21 mouse cellular contexts compared by ENCODE assay signal in the genomic region with DNA sequence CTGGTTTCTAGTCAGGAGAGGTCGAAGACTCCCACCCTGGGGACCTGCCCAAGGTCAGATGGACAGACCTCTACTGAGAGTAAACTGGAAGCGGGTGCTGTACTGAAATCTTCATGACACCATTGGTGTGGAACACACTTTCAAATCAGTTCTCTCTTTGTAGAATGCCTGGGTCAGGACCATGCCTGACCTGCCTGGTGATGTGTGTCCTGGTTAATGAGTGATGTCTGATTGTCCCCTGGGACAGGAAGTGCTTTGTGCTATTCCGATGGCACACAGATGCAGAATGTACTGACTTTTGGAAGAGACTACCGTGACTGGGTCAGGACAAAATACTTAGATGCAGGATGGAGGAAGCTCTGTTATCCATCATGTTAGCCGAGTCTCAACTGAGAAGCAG. TPM values are rescaled to one million over a fixed set of nuclear protein-coding genes. Genes with fewer than 3 reads are reported as not detected.
A peak's percentile ranks its signal among the peaks of the same experiment; 100 is the strongest.
DNase-seq lines count a peak whose midpoint lies in the region; ATAC-seq and TF ChIP-seq lines count a peak whose summit lies in the region.
"Had no signal": no experiment of that assay in that cellular context is flagged by ENCODE, and none has a peak within 500 bp of the region (broad histone marks: within the 10 kb centered on the region; RNA-seq: fewer than 3 reads in every experiment).

No protein-coding gene starts in this region.

- H3K4me1 ChIP-seq in kidney, adult 2 months (ENCODE audit: control insufficient read depth, insufficient read depth, low read length) = peaks cover 12% of the 10 kb centered on the region
- H3K4me1 ChIP-seq in kidney, embryonic 14.5 days (ENCODE audit: control insufficient read depth, insufficient read depth, low read length) = peaks cover 17% of the 10 kb centered on the region; the same call in 1 of the 2 replicates
- H3K4me1 ChIP-seq in forebrain, embryonic 12.5 days = no peaks in the 10 kb centered on the region
- H3K4me1 ChIP-seq: hindbrain, embryonic 15.5 days had no signal

- H3K4me2 ChIP-seq in kidney, embryonic 14.5 days (replicated peaks; ENCODE audit: low read depth, low read length) = no peak overlapping the region
- no peak overlapping the region for H3K4me2 ChIP-seq in forebrain, embryonic 12.5 days
- H3K4me2 ChIP-seq: heart, embryonic 13.5 days; hindbrain, embryonic 15.5 days; midbrain, embryonic 11.5 days had no signal

- H3K9ac ChIP-seq in kidney, embryonic 14.5 days (ENCODE audit: low read depth, low read length) = no peak overlapping the region
- H3K9ac ChIP-seq in forebrain, embryonic 12.5 days = no peak overlapping the region
- H3K9ac ChIP-seq: heart, embryonic 13.5 days; hindbrain, embryonic 15.5 days; liver, embryonic 14.5 days had no signal

- WGBS in kidney, adult 2 months = 47% methylated on average over 5 of the region's 5 CpGs
- WGBS in kidney, embryonic 14.5 days = 47% methylated on average over 5 of the region's 5 CpGs
- WGBS in forebrain, embryonic 12.5 days = 91% methylated on average over 5 of the region's 5 CpGs

- no peaks in the 10 kb centered on the region for H3K27me3 ChIP-seq in kidney, adult 2 months (replicated peaks; ENCODE audit: control insufficient read depth, insufficient read depth, low read length)
- H3K27me3 ChIP-seq in kidney, embryonic 14.5 days (ENCODE audit: control insufficient read depth, insufficient read depth, low read length) = no peaks in the 10 kb centered on the region
- no peaks in the 10 kb centered on the region for H3K27me3 ChIP-seq in forebrain, embryonic 12.5 days
- H3K27me3 ChIP-seq: heart, embryonic 13.5 days; hindbrain, embryonic 15.5 days had no signal

- no peaks in the 10 kb centered on the region for H3K36me3 ChIP-seq in kidney, adult 2 months (ENCODE audit: control insufficient read depth, insufficient read depth, low read length)
- no peaks in the 10 kb centered on the region for H3K36me3 ChIP-seq in kidney, embryonic 14.5 days (ENCODE audit: control insufficient read depth, insufficient read depth, low read length)
- peaks cover 58% of the 10 kb centered on the region for H3K36me3 ChIP-seq in forebrain, embryonic 12.5 days (replicated peaks)
- H3K36me3 ChIP-seq: heart, embryonic 13.5 days had no signal

- H3K4me3 ChIP-seq in kidney, adult 2 months (ENCODE audit: insufficient read depth, low read depth, low read length) = no peak overlapping the region
- H3K4me3 ChIP-seq in kidney, embryonic 14.5 days (ENCODE audit: low read length) = no peak overlapping the region
- H3K4me3 ChIP-seq in forebrain, embryonic 12.5 days (replicated peaks) = no peak overlapping the region
- H3K4me3 ChIP-seq: heart, adult 2 months; heart, embryonic 13.5 days; hindbrain, embryonic 15.5 days had no signal

- no peak for TF ChIP-seq CTCF in kidney, adult 2 months (conservative IDR thresholded peaks at IDR 0.05; ENCODE audit: insufficient read depth, insufficient read length, low read depth, low read length)

- TF ChIP-seq POLR2A in kidney, adult 2 months (IDR thresholded peaks at IDR 0.05; ENCODE audit: low read depth, low read length) = no peak

- peak; percentile 66 for DNase-seq in kidney, adult 2 months
- no peak for DNase-seq in kidney, postnatal 10 days
- DNase-seq in kidney, postnatal 36 days = peak; percentile 46 to 49
- DNase-seq in thymus, postnatal 4 days = no peak
- DNase-seq: cerebellum, adult 8-10 months; cerebellum, postnatal 36 days; heart, adult 2 months; heart, postnatal 10 days; lung, adult 2 months; lung, postnatal 10 days had no signal

- no peak overlapping the region for H3K27ac ChIP-seq in kidney, adult 2 months (ENCODE audit: insufficient read depth, low read depth, low read length)
- H3K27ac ChIP-seq in kidney, embryonic 14.5 days (ENCODE audit: low read depth, low read length) = peak overlapping the region; percentile 51; the same call in 1 of the 2 replicates
- no peak overlapping the region for H3K27ac ChIP-seq in forebrain, embryonic 12.5 days
- H3K27ac ChIP-seq: heart, adult 2 months; heart, embryonic 13.5 days; hindbrain, embryonic 15.5 days; liver, embryonic 14.5 days; macrophage had no signal

- ATAC-seq in kidney, embryonic 14.5 days (ENCODE audit: low FRiP score, low TSS enrichment) = peak; percentile 69
- ATAC-seq in CD4-positive, CD25-positive, alpha-beta regulatory T cell, adult 4 months = no peak
- ATAC-seq in forebrain, embryonic 12.5 days (ENCODE audit: low FRiP score) = no peak
- ATAC-seq: activated CD4-positive, CD25-positive, alpha-beta regulatory T cell, adult 4 months; forebrain, embryonic 14.5 days; midbrain, embryonic 16.5 days had no signal

- no peaks in the 10 kb centered on the region for H3K9me3 ChIP-seq in kidney, embryonic 14.5 days (ENCODE audit: control insufficient read depth, low read length)
- H3K9me3 ChIP-seq in forebrain, embryonic 12.5 days = no peaks in the 10 kb centered on the region
- H3K9me3 ChIP-seq: heart, embryonic 13.5 days; hindbrain, embryonic 15.5 days had no signal

RNA-seq across cellular contexts. Expression of a gene that starts 17.0 kb away (rescaled TPM):
- 1.5 and 1.9 TPM in 2 replicates for polyA plus RNA-seq in kidney, adult 2 months (2012; rRNA removed)
- 8.4 and 11.4 TPM in 2 replicates for polyA plus RNA-seq in kidney, embryonic 14.5 days (2014; fragmentation: Nextera tagmentation; extraction: Ambion mirVana)
- polyA plus RNA-seq in CD4-positive, CD25-positive, alpha-beta regulatory T cell, adult 4 months (2017; shearing (Covaris generic)) = under 1 TPM; 0.19 to 0.79 TPM
- 1.6 and 2.3 TPM in 2 replicates for polyA plus RNA-seq in forebrain, embryonic 12.5 days (2016; fragmentation: Nextera tagmentation; extraction: Ambion mirVana)
- polyA plus RNA-seq: macrophage had no signal

Comparison
In these comparisons a context has a peak if more than half of its experiments do, and no peak if none do; other contexts are left out.
1. DNase-seq: peak in kidney, adult 2 months (single experiment) and kidney, postnatal 36 days (2 of 2); none in kidney, postnatal 10 days (single experiment) and thymus, postnatal 4 days (single experiment).